Mouse (Mus musculus): Measurements from ENCODE around the gene Anks1. TPM values are rescaled to one million over a fixed set of nuclear protein-coding genes. Genes with fewer than 3 reads are reported as not detected.
A peak's percentile ranks its signal among the peaks of the same experiment; 100 is the strongest.

Anks1 gene
- polyA plus RNA-seq, 1 experiment from 2014 or later = 67.3 TPM

DNA sequence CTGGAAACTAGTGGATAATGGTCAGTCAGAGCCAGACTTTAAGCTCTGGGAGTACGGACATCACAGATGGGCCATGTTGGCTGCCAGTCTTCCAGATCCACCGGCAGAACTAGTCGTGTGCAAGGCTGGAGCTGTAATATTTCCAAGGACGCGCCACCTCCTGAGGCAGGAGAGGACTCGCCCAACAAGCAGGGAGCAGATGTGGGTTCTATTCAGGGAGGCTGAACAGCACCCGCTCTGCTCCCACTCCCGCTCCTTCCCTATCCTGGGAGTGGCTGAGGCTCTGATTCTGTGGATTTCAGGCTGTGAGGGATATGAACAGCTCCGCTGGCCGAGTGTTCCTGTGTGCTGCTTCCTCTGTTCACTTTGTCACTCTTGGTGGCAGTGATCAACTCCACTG lies 121.3 kb downstream of the Anks1 start:
- Histone ChIP-seq H3K4me2 (replicated peaks) (no peak overlapping the region), H3K36me3 (no peaks in the 10 kb centered on the region), H3K27ac (peak overlapping the region; percentile 37; the same call in 1 of the 2 replicates), H3K27me3 (no peaks in the 10 kb centered on the region), H3K9ac (replicated peaks) (peak overlapping the region; percentile 41; the same call in 1 of the 2 replicates), H3K4me1 (replicated peaks) (peaks cover 51% of the 10 kb centered on the region), H3K4me3 (replicated peaks) (no peak overlapping the region), H3K9me3 (no peaks in the 10 kb centered on the region)
- 88% methylated on average over 10 of the region's 10 CpGs for WGBS
- no peak for ATAC-seq

DNA sequence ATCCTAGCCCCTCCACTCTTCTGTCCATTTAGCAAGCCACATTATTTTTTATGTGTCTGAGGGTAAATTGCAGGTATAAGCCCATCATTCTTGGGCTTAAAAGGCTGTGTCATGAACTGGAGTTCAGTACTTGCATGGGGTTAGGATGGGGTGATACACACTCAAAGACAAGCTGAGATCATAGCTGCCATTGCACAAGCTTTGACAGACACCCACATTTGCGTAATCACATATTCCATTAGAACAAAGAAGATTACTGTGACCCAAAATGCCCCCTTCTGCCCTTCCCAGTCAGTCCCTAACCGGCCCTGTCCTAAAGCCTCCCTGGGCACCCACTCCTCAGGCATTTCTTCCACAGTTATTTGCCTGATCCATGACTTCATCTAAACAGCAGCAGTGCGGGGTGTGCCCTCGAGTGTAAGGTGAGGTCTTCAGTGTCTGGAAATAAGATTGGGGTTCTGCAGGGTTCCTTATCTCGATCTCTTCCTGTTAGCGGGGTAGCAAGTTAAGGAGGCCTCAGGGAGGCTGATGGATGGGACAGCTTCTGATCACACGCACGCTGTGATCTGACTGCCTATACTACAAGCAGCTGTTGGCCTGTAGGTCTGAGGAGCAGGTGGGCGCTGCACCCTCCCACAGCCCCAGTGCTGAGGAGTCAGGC lies 122.3 kb downstream of the Anks1 start:
- Histone ChIP-seq H3K4me2 (replicated peaks) (no peak overlapping the region), H3K9ac (replicated peaks) (no peak overlapping the region), H3K36me3 (no peaks in the 10 kb centered on the region), H3K4me1 (replicated peaks) (peaks cover 41% of the 10 kb centered on the region), H3K4me3 (replicated peaks) (no peak overlapping the region), H3K27me3 (no peaks in the 10 kb centered on the region), H3K27ac (peak overlapping the region; percentile 81), H3K9me3 (no peaks in the 10 kb centered on the region)
- no peak for ATAC-seq
- WGBS = 83% methylated on average over 9 of the region's 9 CpGs

DNA sequence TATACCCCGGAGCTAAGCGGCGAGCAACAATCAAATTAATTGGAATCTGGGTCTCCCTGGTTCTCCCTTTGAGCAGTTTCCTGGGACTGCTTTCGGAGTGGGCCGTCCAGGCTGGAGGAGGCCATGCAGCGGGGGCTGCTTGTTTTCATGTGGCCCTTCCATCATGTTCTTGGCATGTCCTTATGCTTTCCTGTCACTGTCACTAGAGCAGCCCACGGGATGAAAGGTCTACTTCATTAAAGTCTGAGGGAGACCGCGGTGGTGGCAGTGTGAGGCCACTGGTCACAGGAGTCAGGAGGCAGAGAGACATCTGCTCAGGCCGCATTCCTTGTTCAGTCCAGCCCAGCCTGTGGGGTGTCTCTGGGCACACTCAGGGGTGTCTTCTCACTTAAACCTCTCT lies 123.1 kb downstream of the Anks1 start:
- no peak overlapping the region for H3K4me2 ChIP-seq (replicated peaks)
- peaks cover 47% of the 10 kb centered on the region for H3K4me1 ChIP-seq (replicated peaks)
- 68% methylated on average over 10 of the region's 10 CpGs for WGBS
- peak overlapping the region; percentile 55 for H3K9ac ChIP-seq (replicated peaks)
- H3K27ac ChIP-seq = peak overlapping the region; percentile 81
- no peaks in the 10 kb centered on the region for H3K27me3 ChIP-seq
- no peaks in the 10 kb centered on the region for H3K9me3 ChIP-seq
- no peak for ATAC-seq
- no peaks in the 10 kb centered on the region for H3K36me3 ChIP-seq
- H3K4me3 ChIP-seq (replicated peaks) = no peak overlapping the region

GRCm38 (mm10) chr17:28033046-28033580 lies 124.0 kb downstream of the Anks1 start:
- WGBS = 2% methylated on average over 3 of the region's 3 CpGs
- H3K9ac ChIP-seq (replicated peaks) = peak overlapping the region; percentile 55
- H3K27me3 ChIP-seq = no peaks in the 10 kb centered on the region
- no peak for ATAC-seq
- no peaks in the 10 kb centered on the region for H3K9me3 ChIP-seq
- H3K4me2 ChIP-seq (replicated peaks) = no peak overlapping the region
- peak overlapping the region; percentile 81 for H3K27ac ChIP-seq
- H3K4me1 ChIP-seq (replicated peaks) = peaks cover 52% of the 10 kb centered on the region
- no peaks in the 10 kb centered on the region for H3K36me3 ChIP-seq
- no peak overlapping the region for H3K4me3 ChIP-seq (replicated peaks)

- no peak overlapping the region for H3K9ac ChIP-seq (replicated peaks)
- peaks cover 48% of the 10 kb centered on the region for H3K4me1 ChIP-seq (replicated peaks)
- ATAC-seq = no peak
- H3K27me3 ChIP-seq = no peaks in the 10 kb centered on the region
- H3K27ac ChIP-seq = no peak overlapping the region
- H3K36me3 ChIP-seq = peaks cover 7% of the 10 kb centered on the region; the same call in 1 of the 2 replicates
- H3K4me3 ChIP-seq (replicated peaks) = no peak overlapping the region
- no peak overlapping the region for H3K4me2 ChIP-seq (replicated peaks)
- 78% methylated on average over 8 of the region's 8 CpGs for WGBS
- no peaks in the 10 kb centered on the region for H3K9me3 ChIP-seq
Observed at GRCm38 (mm10) chr17:28034986-28035385, 125.9 kb downstream of the Anks1 start.

- peak; percentile 46 for ATAC-seq
Observed at GRCm38 (mm10) chr17:28036813-28037756, 128.0 kb downstream of the Anks1 start.

DNA sequence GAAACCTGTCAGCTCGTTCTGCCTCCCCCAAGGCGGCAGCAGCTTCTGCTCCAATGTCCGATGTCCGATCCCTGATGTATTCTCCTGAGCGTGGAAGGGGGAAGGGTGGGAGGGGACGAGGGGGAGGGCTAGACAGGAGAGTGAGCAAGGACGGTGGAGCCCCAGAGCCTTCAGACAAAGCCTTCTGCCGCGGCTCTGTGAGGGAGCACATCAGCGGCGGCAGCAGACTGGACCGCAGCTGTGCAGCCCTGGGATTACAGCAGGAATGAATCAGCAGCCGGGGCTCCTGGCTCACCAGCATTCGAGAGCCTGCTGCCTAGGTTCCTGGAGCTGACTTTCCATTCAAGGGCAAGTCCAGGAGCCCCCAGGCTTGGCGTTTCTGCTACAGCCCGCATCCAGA lies 131.5 kb downstream of the Anks1 start:
- no peaks in the 10 kb centered on the region for H3K9me3 ChIP-seq
- peak overlapping the region; percentile 70 for H3K9ac ChIP-seq (replicated peaks)
- H3K4me1 ChIP-seq (replicated peaks) = peaks cover 74% of the 10 kb centered on the region
- H3K27me3 ChIP-seq = no peaks in the 10 kb centered on the region
- H3K27ac ChIP-seq = peak overlapping the region; percentile 88
- peak overlapping the region; percentile 64 for H3K4me2 ChIP-seq (replicated peaks)
- peaks cover 22% of the 10 kb centered on the region for H3K36me3 ChIP-seq
- ATAC-seq = peak; percentile 78
- 5% methylated on average over 16 of the region's 16 CpGs for WGBS
- H3K4me3 ChIP-seq (replicated peaks) = peak overlapping the region; percentile 41

More at GRCm38 (mm10) chr17:28036813-28037756, 128.0 kb downstream of the Anks1 start:
- H3K4me1 ChIP-seq (replicated peaks) = peaks cover 58% of the 10 kb centered on the region
- no peaks in the 10 kb centered on the region for H3K27me3 ChIP-seq
- H3K9me3 ChIP-seq = no peaks in the 10 kb centered on the region
- 52% methylated on average over 14 of the region's 14 CpGs for WGBS
- no peak overlapping the region for H3K4me2 ChIP-seq (replicated peaks)
- peak overlapping the region; percentile 79 for H3K27ac ChIP-seq
- H3K4me3 ChIP-seq (replicated peaks) = no peak overlapping the region
- peaks cover 7% of the 10 kb centered on the region; the same call in 1 of the 2 replicates for H3K36me3 ChIP-seq
- peak overlapping the region; percentile 47 for H3K9ac ChIP-seq (replicated peaks)

DNA sequence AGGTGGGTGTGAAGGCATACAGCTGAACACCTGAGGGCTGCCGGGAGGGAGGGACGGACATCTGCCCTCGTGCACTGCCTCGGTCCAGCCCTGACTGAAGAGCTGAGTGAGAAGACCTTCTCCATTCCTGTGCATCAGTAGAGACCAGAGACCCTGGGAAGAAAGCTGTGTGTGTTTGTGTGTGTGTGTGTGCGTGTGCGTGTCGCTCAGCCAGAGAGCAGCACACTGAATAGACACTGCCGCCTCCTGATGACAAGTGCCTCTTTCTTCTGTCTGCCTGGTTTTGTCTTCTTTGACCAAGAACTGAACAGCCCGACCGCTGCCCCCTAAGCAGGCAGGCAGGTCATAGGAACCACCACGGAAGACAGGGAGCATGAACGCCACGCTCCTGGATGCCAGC lies 132.2 kb downstream of the Anks1 start:
- Histone ChIP-seq H3K4me2 (replicated peaks) (peak overlapping the region; percentile 64), H3K9me3 (no peaks in the 10 kb centered on the region), H3K4me1 (replicated peaks) (peaks cover 74% of the 10 kb centered on the region), H3K9ac (replicated peaks) (peak overlapping the region; percentile 70), H3K27me3 (no peaks in the 10 kb centered on the region), H3K36me3 (peaks cover 22% of the 10 kb centered on the region), H3K27ac (peak overlapping the region; percentile 88), H3K4me3 (replicated peaks) (peak overlapping the region; percentile 41)
- WGBS = 43% methylated on average over 13 of the region's 13 CpGs
- ATAC-seq = no peak

DNA sequence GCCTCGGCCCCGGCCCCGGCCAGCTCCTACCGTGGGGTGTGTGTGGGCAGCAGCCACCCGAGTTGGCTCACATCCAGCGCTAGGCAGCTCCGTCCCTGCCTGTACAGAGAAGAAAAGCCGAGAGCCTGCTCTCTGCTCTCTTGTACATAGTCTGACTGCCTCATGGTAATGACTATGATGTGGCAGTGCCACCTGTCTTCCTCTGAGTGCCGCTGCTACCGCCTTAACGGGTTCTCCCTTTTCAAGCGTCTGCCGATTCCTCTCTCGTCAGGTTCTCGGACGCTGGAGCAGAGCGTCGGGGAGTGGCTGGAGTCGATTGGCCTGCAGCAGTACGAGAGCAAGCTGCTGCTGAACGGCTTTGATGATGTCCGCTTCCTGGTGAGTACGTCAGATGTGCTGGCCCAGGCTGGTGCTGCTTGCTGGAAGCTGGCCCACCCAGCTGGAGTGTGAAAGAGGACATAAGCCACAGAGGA lies 133.2 kb downstream of the Anks1 start:
- 31% methylated on average over 23 of the region's 23 CpGs for WGBS
- Histone ChIP-seq H3K27ac (peak overlapping the region; percentile 88), H3K4me1 (replicated peaks) (peaks cover 66% of the 10 kb centered on the region), H3K4me2 (replicated peaks) (peak overlapping the region; percentile 64), H3K4me3 (replicated peaks) (peak overlapping the region; percentile 41), H3K9ac (replicated peaks) (peak overlapping the region; percentile 70), H3K27me3 (no peaks in the 10 kb centered on the region), H3K9me3 (no peaks in the 10 kb centered on the region), H3K36me3 (peaks cover 22% of the 10 kb centered on the region)
- peak; percentile 72 for ATAC-seq

GRCm38 (mm10) chr17:28047017-28047416 lies 137.9 kb downstream of the Anks1 start:
- ATAC-seq = no peak
- WGBS = 90% methylated on average over 5 of the region's 5 CpGs
- H3K4me1 ChIP-seq (replicated peaks) = peaks cover 42% of the 10 kb centered on the region
- no peak overlapping the region for H3K27ac ChIP-seq
- no peaks in the 10 kb centered on the region for H3K27me3 ChIP-seq
- H3K4me2 ChIP-seq (replicated peaks) = no peak overlapping the region
- no peaks in the 10 kb centered on the region for H3K9me3 ChIP-seq
- no peak overlapping the region for H3K9ac ChIP-seq (replicated peaks)
- peaks cover 44% of the 10 kb centered on the region for H3K36me3 ChIP-seq
- no peak overlapping the region for H3K4me3 ChIP-seq (replicated peaks)

- WGBS = 81% methylated on average over 5 of the region's 5 CpGs
Observed at GRCm38 (mm10) chr17:28047520-28047919, 138.4 kb downstream of the Anks1 start.

More at GRCm38 (mm10) chr17:28047520-28047919, 138.4 kb downstream of the Anks1 start:
- peaks cover 37% of the 10 kb centered on the region for H3K4me1 ChIP-seq (replicated peaks)
- no peak overlapping the region for H3K4me3 ChIP-seq (replicated peaks)
- no peak for ATAC-seq
- no peaks in the 10 kb centered on the region for H3K9me3 ChIP-seq
- H3K27ac ChIP-seq = no peak overlapping the region
- H3K9ac ChIP-seq (replicated peaks) = no peak overlapping the region
- H3K27me3 ChIP-seq = no peaks in the 10 kb centered on the region
- H3K36me3 ChIP-seq = peaks cover 49% of the 10 kb centered on the region
- no peak overlapping the region for H3K4me2 ChIP-seq (replicated peaks)
